Mouse (Mus musculus) neural tube, embryonic 14.5 days (tissue): ENCODE measurements at regions not wholly inside any gene's neighbourhood (a gene's known extent, or its start where the extent isn't known, plus 50 kb on each side); places are given as distances from the start of the nearest gene placed in this dataset.

Experiments
- ATAC-seq: fragments of 200-750 bp; cut with Nextera tagmentation; 2 replicates; pipeline ENCODE4 v1.8.0; 2017; ENCODE audit warnings: low read depth, mild to moderate bottlenecking, moderate TSS enrichment, moderate library complexity
- H3K27ac ChIP-seq: fragments of 300-500 bp; sonication (generic); 2 replicates; pipeline ENCODE4 v1.5.1; 2014; ENCODE audit warnings: low read depth, mild to moderate bottlenecking, control low read depth, low read length, moderate library complexity, mixed read lengths
- H3K27me3 ChIP-seq: fragments of 300-500 bp; sonication (generic); 2 replicates; pipeline ENCODE4 v1.6.1; 2014; ENCODE audit warnings: low read length; ENCODE audit not compliant: control insufficient read depth, insufficient read depth
- H3K36me3 ChIP-seq: fragments of 300-500 bp; sonication (generic); 2 replicates; pipeline ENCODE4 v1.6.1; 2014; ENCODE audit warnings: low read length, mixed read lengths; ENCODE audit not compliant: control insufficient read depth, insufficient read depth
- H3K4me1 ChIP-seq: fragments of 300-500 bp; sonication (generic); 2 replicates; pipeline ENCODE4 v1.6.1; 2014; ENCODE audit warnings: low read length; ENCODE audit not compliant: control insufficient read depth, insufficient read depth
- H3K4me2 ChIP-seq: fragments of 300-500 bp; sonication (generic); 2 replicates; pipeline ENCODE4 v1.6.1; 2014; ENCODE audit warnings: mild to moderate bottlenecking, low read depth, low read length, control low read depth
- H3K4me3 ChIP-seq: fragments of 300-500 bp; sonication (generic); 2 replicates; pipeline ENCODE4 v1.5.1; 2014; ENCODE audit warnings: low read depth, low read length, control low read depth, mixed read lengths
- H3K9ac ChIP-seq: fragments of 300-500 bp; sonication (generic); replicated peaks from 2 replicates; pipeline ENCODE4 v1.6.1; 2014; ENCODE audit warnings: low read depth, mild to moderate bottlenecking, control low read depth, low read length, mixed read lengths
- H3K9me3 ChIP-seq: fragments of 300-500 bp; sonication (generic); 2 replicates; pipeline ENCODE4 v1.6.1; 2016; ENCODE audit warnings: low read length; ENCODE audit not compliant: control insufficient read depth
- WGBS: fragments of 180-500 bp; shearing (Covaris S2); extraction: QIAGEN DNeasy Blood & Tissue Kit; methylation state at CpG from one replicate; pipeline ENCODE4 v1.1.7; 2014; 5-methylcytosine and 5-hydroxymethylcytosine counted together

- ATAC-seq: peak; percentile 50; the same call in 1 of the 2 replicates
- peaks cover 10% of the 10 kb centered on the region; the same call in 1 of the 2 replicates for H3K4me1 ChIP-seq
- H3K4me3 ChIP-seq: no peak overlapping the region
- 57% methylated on average over 7 of the region's 7 CpGs for WGBS
- H3K4me2 ChIP-seq: no peak overlapping the region
- H3K27ac ChIP-seq: no peak overlapping the region
- no peaks in the 10 kb centered on the region for H3K9me3 ChIP-seq
- no peak overlapping the region for H3K9ac ChIP-seq
- no peaks in the 10 kb centered on the region for H3K27me3 ChIP-seq
- no peaks in the 10 kb centered on the region for H3K36me3 ChIP-seq
These were observed 476.3 kb downstream of the Ccdc171 start for GRCm38 (mm10) chr4:84001645-84002044.

DNA sequence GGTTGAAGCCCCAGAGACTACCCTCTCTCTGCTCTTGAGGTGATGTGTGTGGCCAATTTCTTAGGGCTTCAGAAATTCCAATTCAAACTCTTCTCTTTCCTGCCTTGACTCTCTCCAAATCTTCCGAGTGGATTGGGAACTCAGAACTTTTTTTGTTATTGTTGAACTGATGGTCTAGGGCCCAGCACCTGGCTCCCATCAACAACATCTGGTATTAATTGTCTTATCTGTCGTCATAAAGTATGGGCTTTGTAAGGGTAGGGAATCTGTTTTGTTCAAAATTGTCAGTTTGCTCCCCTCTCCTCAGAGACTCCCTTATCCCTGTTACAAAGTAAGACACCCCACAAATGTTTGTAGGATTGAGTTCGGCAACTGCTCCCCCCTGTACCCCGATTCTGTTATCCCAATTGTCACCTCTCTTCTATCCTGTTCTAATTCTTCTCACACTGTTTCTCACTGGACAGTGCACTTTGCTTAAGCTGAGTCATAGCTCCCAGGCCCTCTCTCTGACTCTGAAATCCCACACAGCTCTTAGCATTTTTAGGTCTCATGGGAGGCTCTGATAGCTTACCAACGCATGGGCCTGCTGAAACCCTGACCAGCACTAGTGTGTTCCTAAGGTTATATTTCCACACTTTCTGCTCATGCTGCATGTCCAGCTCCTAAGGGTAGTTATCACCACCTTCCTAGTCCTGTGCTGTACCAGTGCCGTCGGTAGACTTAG is 478.9 kb downstream of the Ccdc171 start:
- 84% methylated on average over 7 of the region's 7 CpGs for WGBS
- ATAC-seq: no peak

GRCm38 (mm10) chr4:84004786-84005382 is 479.5 kb downstream of the Ccdc171 start:
- H3K27ac ChIP-seq: peak overlapping the region; percentile 34; the same call in 1 of the 2 replicates

More for the DNA sequence above, 478.9 kb downstream of the Ccdc171 start:
- H3K9ac ChIP-seq: no peak overlapping the region
- no peaks in the 10 kb centered on the region for H3K27me3 ChIP-seq
- H3K36me3 ChIP-seq: no peaks in the 10 kb centered on the region
- no peak overlapping the region for H3K4me2 ChIP-seq
- no peaks in the 10 kb centered on the region for H3K9me3 ChIP-seq
- no peak overlapping the region; the same call in 1 of the 2 replicates for H3K27ac ChIP-seq
- H3K4me1 ChIP-seq: peaks cover 10% of the 10 kb centered on the region; the same call in 1 of the 2 replicates
- no peak overlapping the region for H3K4me3 ChIP-seq

GRCm38 (mm10) chr4:84011941-84012340 is 486.6 kb downstream of the Ccdc171 start:
- H3K9ac ChIP-seq: no peak overlapping the region
- no peaks in the 10 kb centered on the region for H3K9me3 ChIP-seq
- no peak overlapping the region for H3K4me2 ChIP-seq
- no peaks in the 10 kb centered on the region for H3K27me3 ChIP-seq
- 70% methylated on average over 6 of the region's 6 CpGs for WGBS
- H3K36me3 ChIP-seq: no peaks in the 10 kb centered on the region
- H3K27ac ChIP-seq: no peak overlapping the region
- H3K4me3 ChIP-seq: no peak overlapping the region
- ATAC-seq: peak; percentile 51; the same call in 1 of the 2 replicates
- no peaks in the 10 kb centered on the region for H3K4me1 ChIP-seq

More at GRCm38 (mm10) chr4:84004786-84005382, 479.5 kb downstream of the Ccdc171 start:
- WGBS: 29% methylated on average over 10 of the region's 10 CpGs
- H3K4me2 ChIP-seq: no peak overlapping the region
- H3K27me3 ChIP-seq: no peaks in the 10 kb centered on the region
- H3K9ac ChIP-seq: no peak overlapping the region
- ATAC-seq: peak; percentile 56; the same call in 1 of the 2 replicates
- H3K36me3 ChIP-seq: no peaks in the 10 kb centered on the region
- H3K4me3 ChIP-seq: no peak overlapping the region
- peaks cover 10% of the 10 kb centered on the region; the same call in 1 of the 2 replicates for H3K4me1 ChIP-seq
- no peaks in the 10 kb centered on the region for H3K9me3 ChIP-seq

DNA sequence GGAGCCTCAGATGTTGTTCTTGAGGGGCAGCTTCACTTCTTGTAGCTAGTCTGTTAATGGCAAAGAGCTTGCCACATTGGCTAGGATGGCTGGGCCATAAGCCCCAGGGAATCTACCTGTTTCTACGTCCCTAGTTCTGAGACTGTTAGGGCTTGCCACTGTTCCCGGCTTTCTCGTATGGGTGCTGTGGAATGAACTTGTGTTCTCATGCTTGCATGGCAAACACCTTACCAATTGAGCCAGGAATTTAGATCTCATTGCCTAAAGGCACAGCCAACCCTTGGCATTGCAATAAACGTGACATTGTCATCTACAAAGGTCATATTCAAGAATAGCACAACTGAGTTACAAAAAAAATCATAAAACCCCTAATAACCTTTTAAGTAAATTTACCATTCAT is 489.8 kb downstream of the Ccdc171 start:
- no peak for ATAC-seq
- no peaks in the 10 kb centered on the region for H3K9me3 ChIP-seq
- H3K9ac ChIP-seq: no peak overlapping the region
- H3K4me2 ChIP-seq: no peak overlapping the region
- no peaks in the 10 kb centered on the region for H3K4me1 ChIP-seq
- no peaks in the 10 kb centered on the region for H3K36me3 ChIP-seq
- no peak overlapping the region for H3K4me3 ChIP-seq
- H3K27ac ChIP-seq: no peak overlapping the region
- 87% methylated on average over 4 of the region's 4 CpGs for WGBS
- no peaks in the 10 kb centered on the region for H3K27me3 ChIP-seq

DNA sequence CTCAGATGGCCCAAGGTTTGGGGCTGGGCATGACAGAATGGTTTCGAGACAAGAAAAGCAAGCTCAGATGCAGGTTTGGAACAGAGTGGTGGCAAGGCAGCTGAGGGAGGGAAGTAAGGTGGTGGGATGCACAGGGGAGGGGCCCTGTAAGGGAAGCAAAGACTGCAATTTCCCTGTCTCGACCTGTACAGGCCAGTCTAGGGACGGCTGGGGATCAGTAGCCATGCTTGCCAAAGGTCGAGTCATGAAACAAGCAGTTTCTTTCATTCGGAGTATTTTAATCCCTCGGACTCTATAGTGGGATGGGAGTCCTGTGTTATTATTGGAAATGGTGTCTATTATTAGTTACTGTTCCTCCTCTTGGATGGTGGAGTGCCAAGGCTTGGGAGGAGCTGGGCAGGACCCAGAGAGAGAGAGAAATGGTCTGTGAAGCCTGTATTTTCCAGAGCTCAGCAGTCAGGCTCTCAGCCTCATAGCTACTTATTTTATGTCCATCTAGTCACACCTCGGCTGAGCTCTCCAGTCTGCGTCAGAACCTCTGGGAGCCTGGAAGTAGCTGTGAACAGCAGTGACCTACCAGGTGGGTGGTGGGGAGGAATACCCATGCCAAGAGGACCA is 490.3 kb downstream of the Ccdc171 start:
- H3K27ac ChIP-seq: no peak overlapping the region
- H3K4me2 ChIP-seq: no peak overlapping the region
- no peak overlapping the region for H3K4me3 ChIP-seq
- no peak overlapping the region for H3K9ac ChIP-seq
- 74% methylated on average over 8 of the region's 8 CpGs for WGBS
- H3K36me3 ChIP-seq: no peaks in the 10 kb centered on the region
- no peaks in the 10 kb centered on the region for H3K27me3 ChIP-seq
- no peaks in the 10 kb centered on the region for H3K9me3 ChIP-seq
- H3K4me1 ChIP-seq: no peaks in the 10 kb centered on the region
- ATAC-seq: no peak

- Histone ChIP-seq H3K36me3 (no peaks in the 10 kb centered on the region), H3K4me2 (no peak overlapping the region), H3K9me3 (no peaks in the 10 kb centered on the region), H3K27me3 (no peaks in the 10 kb centered on the region), H3K4me3 (no peak overlapping the region), H3K27ac (no peak overlapping the region), H3K9ac (no peak overlapping the region), H3K4me1 (no peaks in the 10 kb centered on the region)
- ATAC-seq: no peak
- WGBS: 87% methylated on average over 7 of the region's 7 CpGs
These were observed 492.8 kb downstream of the Ccdc171 start for GRCm38 (mm10) chr4:84018135-84018534.

- Histone ChIP-seq H3K9me3 (no peaks in the 10 kb centered on the region), H3K36me3 (no peaks in the 10 kb centered on the region), H3K27me3 (no peaks in the 10 kb centered on the region), H3K27ac (no peak overlapping the region), H3K4me2 (no peak overlapping the region), H3K9ac (no peak overlapping the region), H3K4me1 (no peaks in the 10 kb centered on the region), H3K4me3 (no peak overlapping the region)
- WGBS: 80% methylated on average over 7 of the region's 7 CpGs
- no peak for ATAC-seq
These were observed 493.4 kb downstream of the Ccdc171 start for GRCm38 (mm10) chr4:84018774-84019173.
